Mouse (Mus musculus): ENCODE measurements around the gene Haus3.

The Haus3 gene

GRCm38 (mm10) chr5:34168950-34169891 lies at the start of gene Haus3, which contains the start of gene Poln:
TSS of gene Haus3 (minus strand) at chr5:34169527.
TSS of gene Poln (minus strand) at chr5:34169448.
- TF ChIP-seq GATA4 (IDR thresholded peaks at IDR 0.05; ENCODE audit: insufficient replicate concordance, low read length): peak; percentile 4; the same call in 1 of the 2 replicates

GRCm38 (mm10) chr5:34218672-34219071 lies 49.3 kb upstream of the Haus3 start:
- TF ChIP-seq GATA4 (IDR thresholded peaks at IDR 0.05; ENCODE audit: insufficient replicate concordance, low read length): no peak

GRCm38 (mm10) chr5:34217756-34218155 lies 48.4 kb upstream of the Haus3 start:
- no peak for TF ChIP-seq GATA4 (IDR thresholded peaks at IDR 0.05; ENCODE audit: insufficient replicate concordance, low read length)

DNA sequence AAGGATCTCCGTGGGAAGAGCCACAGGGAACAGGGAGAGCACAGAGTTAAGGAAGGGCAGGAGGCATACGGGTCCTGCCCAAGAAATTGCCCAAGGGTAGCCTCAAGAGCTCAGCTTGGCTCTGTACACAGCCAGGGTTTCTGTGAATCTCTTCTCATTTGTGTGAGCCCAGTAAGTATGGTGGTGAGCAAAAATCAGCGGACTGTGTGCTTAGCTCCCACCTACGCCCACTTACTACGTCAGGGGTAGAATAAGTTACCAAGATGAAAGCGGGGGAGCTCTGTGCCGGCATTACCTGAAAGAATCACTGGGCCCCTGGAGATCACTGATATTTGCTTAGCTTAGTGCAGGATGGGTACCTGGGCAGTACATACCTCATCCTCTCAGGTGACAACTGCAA lies 46.7 kb upstream of the Haus3 start:
- no peak for TF ChIP-seq GATA4 (IDR thresholded peaks at IDR 0.05; ENCODE audit: insufficient replicate concordance, low read length)

- TF ChIP-seq GATA4 (IDR thresholded peaks at IDR 0.05; ENCODE audit: insufficient replicate concordance, low read length): no peak
Measured at GRCm38 (mm10) chr5:34213659-34214058, 44.3 kb upstream of the Haus3 start.

DNA sequence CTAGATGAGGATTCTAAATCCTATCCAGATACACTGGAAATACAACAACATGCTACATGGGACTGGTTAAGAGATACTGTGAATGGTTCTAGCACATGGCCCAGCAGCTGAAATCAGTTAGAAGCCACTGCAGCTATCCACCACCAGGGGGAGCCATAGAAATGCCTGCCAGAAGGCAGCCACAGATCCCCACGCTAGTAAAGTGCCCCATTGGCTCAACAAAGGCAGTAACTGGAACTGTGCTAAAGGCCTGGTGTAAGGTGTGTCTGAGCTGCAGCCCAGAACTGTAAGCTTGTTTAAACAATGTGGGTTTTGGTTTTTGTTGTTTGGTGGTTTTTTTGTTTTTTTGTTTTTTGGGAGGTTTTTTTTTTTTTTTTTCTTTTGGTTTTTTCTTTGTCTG lies 41.0 kb upstream of the Haus3 start:
- no peak for TF ChIP-seq GATA4 (IDR thresholded peaks at IDR 0.05; ENCODE audit: insufficient replicate concordance, low read length)

DNA sequence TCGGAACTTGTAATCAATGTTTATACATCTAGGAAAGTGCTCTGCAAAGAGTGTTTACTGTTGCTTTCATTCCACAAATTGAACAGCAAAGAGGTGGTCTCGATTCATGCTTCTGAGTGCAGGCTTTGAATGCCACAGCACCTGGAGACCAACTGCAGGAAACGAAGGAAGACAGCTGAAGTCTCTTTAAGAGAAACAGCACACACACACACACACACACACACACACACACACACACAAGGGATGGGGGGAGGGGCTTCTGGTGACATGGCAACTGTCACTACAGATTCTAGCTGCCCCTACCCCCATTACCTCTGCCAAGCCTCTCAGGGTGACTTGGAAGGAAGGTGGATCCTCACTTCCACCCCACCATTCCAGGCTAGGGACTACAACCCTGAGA lies 38.2 kb upstream of the Haus3 start:
- TF ChIP-seq GATA4 (IDR thresholded peaks at IDR 0.05; ENCODE audit: insufficient replicate concordance, low read length): no peak

DNA sequence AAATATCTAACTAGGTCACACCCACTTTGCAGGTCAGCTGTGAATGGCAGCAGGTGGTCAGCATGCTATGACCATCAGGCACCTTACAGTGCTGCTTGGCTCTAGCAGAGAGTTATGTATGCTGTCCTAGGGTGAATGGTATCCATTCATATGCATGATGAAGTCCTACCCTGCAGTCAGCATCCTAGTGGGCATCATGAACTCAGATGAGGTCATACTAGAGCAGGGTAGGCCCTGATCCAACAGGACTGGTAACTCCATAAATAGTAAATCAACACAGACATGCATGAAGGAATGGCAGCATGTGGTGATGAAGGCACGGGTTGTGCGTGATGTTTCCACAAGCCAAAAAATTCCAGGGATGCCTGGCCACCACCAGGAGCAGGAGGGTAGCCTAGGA lies 36.5 kb upstream of the Haus3 start:
- no peak for TF ChIP-seq GATA4 (IDR thresholded peaks at IDR 0.05; ENCODE audit: insufficient replicate concordance, low read length)

DNA sequence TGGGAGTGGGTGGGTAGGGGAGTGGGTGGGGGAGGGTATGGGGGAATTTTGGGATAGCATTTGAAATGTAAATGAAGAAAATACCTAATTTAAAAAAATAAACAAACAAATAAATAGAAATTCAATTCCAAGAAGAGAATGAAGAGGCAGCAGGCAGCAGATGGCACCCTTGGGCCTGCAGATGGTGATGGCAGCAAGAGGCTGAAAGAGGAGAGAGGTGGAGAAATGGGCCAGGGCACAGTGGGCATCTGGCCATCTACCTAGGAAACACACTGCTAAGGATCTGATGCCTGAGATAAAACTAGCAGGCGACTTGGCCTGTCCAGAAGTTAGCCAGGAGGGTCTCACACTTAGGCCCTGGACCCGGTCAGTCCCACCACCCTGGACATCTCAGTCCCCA lies 35.6 kb upstream of the Haus3 start:
- TF ChIP-seq GATA4 (IDR thresholded peaks at IDR 0.05; ENCODE audit: insufficient replicate concordance, low read length): no peak

- no peak for TF ChIP-seq GATA4 (IDR thresholded peaks at IDR 0.05; ENCODE audit: insufficient replicate concordance, low read length)
Measured at GRCm38 (mm10) chr5:34202006-34202405, 32.7 kb upstream of the Haus3 start.

DNA sequence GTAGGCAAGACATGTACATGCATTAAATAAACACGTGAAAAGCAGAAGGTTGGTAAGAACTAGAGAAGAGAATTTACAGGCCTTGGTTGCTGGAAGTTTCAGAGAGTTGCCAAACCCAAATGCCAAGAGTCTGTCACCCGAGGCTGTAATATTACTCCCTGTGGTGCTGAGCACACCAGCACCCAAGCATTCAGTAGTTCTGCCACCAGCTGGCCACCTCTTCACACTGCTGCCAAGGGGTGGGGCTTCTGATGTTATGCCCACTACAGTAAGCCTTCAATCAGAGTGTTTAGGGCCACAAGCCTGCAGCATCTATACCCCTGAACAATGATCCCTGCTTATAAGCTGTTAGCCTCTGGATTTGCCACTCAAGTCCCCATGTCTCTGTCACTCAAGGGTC lies 32.1 kb upstream of the Haus3 start:
- TF ChIP-seq GATA4 (IDR thresholded peaks at IDR 0.05; ENCODE audit: insufficient replicate concordance, low read length): no peak

DNA sequence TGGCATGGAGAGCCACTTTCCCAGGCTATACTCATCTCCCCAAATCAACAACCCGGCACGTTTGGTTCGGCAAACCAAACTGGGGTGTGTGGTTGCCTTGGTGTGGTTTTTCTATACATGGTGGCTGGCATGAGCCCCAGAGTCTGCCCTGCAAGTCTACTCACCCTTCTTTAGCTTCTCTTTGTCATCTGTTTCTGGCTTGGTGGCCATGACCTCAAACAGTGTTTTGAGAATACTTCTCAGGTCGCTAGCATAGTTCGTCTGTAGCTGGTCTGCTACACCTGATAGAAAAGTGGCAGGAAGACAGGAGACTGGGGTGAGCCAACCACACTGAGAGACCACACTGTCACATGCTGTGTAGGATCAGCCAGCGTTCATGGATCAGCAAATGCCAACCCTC lies 29.3 kb upstream of the Haus3 start:
- TF ChIP-seq GATA4 (IDR thresholded peaks at IDR 0.05; ENCODE audit: insufficient replicate concordance, low read length): no peak

DNA sequence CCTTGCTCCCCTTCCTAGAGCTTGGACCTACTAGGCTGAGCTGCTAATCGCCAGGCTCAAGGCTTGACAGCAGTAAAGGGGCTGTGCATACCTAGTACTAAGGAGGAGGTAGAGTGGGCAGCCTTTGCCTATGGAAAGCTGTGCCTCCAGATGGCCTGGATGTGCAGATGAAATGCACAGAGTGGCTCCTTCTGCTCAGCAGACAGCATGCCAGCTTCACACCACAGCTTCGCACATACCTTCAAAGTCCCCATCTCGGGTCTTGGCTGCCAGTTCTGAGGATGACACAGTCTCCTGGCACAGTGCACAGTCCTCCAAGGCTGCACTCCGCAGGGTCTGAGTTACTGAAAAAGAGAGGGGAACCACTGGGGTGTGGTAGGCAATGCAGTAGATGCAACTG lies 27.9 kb upstream of the Haus3 start:
- TF ChIP-seq GATA4 (IDR thresholded peaks at IDR 0.05; ENCODE audit: insufficient replicate concordance, low read length): no peak

- no peak for TF ChIP-seq GATA4 (IDR thresholded peaks at IDR 0.05; ENCODE audit: insufficient replicate concordance, low read length)
Measured at GRCm38 (mm10) chr5:34196423-34196822, 27.1 kb upstream of the Haus3 start.

DNA sequence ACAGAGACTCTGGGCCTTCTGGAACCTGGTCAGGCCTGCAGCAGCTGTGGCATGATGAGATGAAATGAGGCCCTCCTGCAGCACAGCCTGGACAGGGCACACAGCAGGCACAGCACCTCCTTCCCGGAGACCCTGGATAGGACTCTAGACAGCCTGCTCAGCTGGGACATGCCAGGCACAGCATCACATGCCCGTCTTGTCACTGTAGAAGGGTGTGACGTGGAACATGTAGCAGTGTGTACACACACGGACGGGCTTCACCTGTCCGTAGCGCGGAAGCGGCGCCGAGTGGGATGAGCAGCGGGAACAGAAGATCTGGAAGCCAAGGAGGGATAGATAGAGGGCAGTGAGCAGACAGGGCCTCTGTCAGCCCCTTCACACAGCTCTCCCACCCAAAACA lies 26.5 kb upstream of the Haus3 start:
- TF ChIP-seq GATA4 (IDR thresholded peaks at IDR 0.05; ENCODE audit: insufficient replicate concordance, low read length): no peak

- TF ChIP-seq GATA4 (IDR thresholded peaks at IDR 0.05; ENCODE audit: insufficient replicate concordance, low read length): no peak
Measured at GRCm38 (mm10) chr5:34194975-34195662, 25.8 kb upstream of the Haus3 start.
